Mouse (Mus musculus): ENCODE measurements at regions not wholly inside any gene's neighbourhood (a gene's known extent, or its start where the extent isn't known, plus 50 kb on each side); places are given as distances from the start of the nearest gene placed in this dataset.

DNA sequence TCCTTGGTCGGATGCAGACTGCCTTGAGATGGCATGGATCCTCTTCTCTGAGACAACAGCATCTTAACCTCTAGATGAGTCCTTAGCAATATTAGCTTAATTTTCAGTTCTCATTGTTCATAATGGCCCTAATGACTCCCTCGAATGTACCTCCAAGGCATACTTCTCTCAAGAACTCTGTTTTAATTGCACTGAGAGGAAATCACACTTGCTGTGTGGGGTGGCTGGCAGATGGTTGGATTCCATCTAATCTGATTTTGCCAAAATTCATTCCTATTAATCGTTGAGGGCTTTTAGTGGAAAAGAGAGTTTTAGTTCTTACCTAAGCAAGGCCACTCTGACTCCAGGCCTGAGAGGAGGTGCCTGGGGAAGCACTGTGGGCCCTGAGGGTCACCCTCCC is 158.3 kb upstream of the Spdye4c start:
- DNase-seq (ENCODE audit: low spot score): no peak

GRCm38 (mm10) chr2:128433553-128434081 is 157.4 kb upstream of the Spdye4c start:
- DNase-seq (ENCODE audit: low spot score): no peak

- no peak for DNase-seq (ENCODE audit: low spot score)
These were observed 156.6 kb upstream of the Spdye4c start for GRCm38 (mm10) chr2:128434200-128434977.

GRCm38 (mm10) chr2:128436378-128436777 is 154.6 kb upstream of the Spdye4c start:
- DNase-seq (ENCODE audit: low spot score): no peak

DNA sequence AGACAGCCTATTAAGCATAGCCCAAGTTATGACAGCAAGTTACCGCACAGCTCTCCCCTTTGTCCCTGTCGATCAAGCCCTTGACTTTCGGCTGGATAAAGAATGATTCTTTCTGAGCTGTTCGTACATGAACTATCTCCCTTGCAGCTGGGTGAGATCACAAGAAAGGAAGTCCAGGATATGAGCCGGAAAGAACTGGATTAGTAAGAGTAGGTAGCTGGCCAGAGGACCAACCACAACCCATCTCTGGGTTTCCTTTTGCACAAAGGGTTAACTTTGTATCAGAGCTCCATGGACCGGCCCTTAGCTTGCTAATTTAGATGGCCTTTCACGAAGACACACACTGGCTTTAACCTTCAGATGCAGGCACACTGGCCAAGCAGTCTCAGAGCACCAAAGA is 153.3 kb upstream of the Spdye4c start:
- no peak for DNase-seq (ENCODE audit: low spot score)

DNA sequence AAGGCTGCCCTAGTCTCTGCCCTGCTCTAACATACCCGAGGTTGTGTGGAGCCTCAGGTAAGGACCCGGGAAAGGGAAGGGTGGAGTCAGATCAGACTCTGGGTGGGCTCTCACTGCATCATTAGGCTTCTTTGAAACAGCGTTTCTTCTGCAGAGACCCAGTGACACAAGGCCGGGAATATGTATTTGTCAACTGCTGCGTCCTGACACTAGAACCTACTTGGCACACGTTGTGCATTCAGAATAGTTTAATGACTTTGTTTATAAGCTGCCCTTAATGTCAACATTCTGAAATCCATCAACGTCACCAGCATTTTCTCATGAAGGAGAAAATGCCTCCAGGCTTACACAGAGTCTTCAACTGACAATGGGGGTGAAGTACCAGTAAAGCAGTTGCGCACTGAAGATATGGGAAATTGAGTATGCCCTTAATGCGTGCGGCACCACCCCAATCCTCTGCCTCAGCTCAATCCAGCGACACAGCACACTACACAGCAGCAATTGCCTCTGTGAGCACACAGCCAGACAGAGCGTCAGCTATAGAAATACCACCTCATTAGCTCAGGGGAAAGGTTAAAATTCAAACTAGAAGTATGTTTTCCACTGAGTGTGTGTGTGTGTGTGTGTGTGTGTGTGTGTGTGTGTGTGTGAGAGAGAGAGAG is 152.7 kb upstream of the Spdye4c start:
- DNase-seq (ENCODE audit: low spot score): no peak

- DNase-seq (ENCODE audit: low spot score): no peak
These were observed 152.1 kb upstream of the Spdye4c start for GRCm38 (mm10) chr2:128438897-128439296.

GRCm38 (mm10) chr2:128444599-128445011 is 146.4 kb upstream of the Spdye4c start:
- DNase-seq (ENCODE audit: low spot score): no peak

DNA sequence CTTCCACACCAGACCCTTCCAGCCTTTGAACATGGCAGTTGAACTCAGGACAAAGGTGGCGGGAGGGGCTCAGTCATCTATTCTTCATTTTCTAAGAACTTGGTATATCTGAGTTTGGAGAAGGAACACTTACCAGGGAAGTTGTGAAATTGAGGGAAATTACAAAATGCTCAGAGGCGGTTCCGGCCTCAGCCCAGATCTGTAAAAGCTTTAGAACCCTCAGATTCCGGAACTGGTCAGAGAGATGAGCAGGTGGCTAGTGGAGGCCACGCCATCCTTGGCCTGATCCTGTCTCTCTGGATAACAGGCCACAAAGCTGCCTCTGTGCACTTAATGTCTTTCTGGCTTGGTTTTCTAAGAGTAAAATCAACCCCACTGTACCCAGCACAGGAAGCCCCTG is 145.6 kb upstream of the Spdye4c start:
- no peak for DNase-seq (ENCODE audit: low spot score)

- DNase-seq (ENCODE audit: low spot score): no peak
These were observed 141.7 kb upstream of the Spdye4c start for GRCm38 (mm10) chr2:128449294-128449693.

DNA sequence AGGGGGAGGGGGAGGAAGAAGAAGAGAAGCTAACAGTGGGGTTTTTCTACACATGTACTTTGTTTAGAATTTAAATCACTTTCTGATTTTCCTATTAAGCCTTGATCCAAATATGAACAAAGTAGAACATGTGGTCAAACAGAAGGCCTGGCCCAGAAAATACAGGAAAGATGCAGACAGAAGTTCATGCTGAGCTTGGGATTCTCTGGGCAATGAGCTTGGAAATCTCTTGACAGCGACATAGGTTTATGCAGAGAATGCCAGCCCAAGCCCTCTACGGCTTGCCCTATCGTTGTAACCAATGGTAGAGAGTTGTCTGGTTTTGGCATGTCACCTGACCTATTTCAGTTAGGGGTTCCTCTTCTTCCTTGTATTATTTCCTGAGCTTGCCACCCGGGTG is 141.0 kb upstream of the Spdye4c start:
- DNase-seq (ENCODE audit: low spot score): no peak

- DNase-seq (ENCODE audit: low spot score): no peak
These were observed 139.3 kb upstream of the Spdye4c start for GRCm38 (mm10) chr2:128451554-128452239.

- DNase-seq (ENCODE audit: low spot score): no peak
These were observed 138.4 kb upstream of the Spdye4c start for GRCm38 (mm10) chr2:128452582-128452981.

- no peak for DNase-seq (ENCODE audit: low spot score)
These were observed 136.5 kb upstream of the Spdye4c start for GRCm38 (mm10) chr2:128454509-128454908.

- DNase-seq (ENCODE audit: low spot score): no peak
These were observed 133.3 kb upstream of the Spdye4c start for GRCm38 (mm10) chr2:128457591-128458209.

- no peak for DNase-seq (ENCODE audit: low spot score)
These were observed 125.6 kb upstream of the Spdye4c start for GRCm38 (mm10) chr2:128465214-128465984.

DNA sequence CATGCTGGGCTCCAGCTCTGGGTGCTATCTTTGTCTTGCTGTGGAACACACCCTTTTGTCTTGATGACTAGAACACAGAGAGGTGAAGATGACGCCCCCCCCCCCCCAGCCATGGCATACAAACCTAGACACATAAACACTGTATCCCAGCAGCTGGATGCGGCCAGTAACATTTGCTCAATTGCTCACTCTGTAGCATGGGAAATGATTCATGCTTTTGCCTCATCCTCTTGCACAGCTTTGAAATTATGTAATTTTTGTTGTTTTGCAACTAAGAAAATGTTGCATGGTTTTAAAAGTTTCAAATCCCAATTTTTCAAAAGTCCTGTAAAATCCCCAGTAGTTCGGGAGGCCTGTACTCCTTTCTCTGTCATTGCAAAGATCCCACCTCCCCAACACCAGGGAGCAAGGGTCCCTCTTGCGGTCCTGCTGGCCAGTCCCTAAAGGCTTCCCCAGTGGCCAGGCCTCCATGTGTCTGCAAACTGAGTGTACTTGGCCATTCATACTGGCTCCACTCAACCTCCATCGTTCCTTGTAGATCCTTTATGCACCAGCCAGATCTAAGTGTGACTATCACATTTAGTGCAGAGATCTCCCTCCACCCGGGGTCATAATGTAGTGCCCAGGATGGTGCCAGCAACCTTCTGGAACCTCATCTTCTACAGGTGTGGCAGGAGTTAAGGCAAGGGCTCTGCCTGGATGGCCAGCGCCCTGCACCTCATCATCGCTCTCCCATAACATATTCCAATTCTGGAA is 123.3 kb upstream of the Spdye4c start:
- no peak for DNase-seq (ENCODE audit: low spot score)

DNA sequence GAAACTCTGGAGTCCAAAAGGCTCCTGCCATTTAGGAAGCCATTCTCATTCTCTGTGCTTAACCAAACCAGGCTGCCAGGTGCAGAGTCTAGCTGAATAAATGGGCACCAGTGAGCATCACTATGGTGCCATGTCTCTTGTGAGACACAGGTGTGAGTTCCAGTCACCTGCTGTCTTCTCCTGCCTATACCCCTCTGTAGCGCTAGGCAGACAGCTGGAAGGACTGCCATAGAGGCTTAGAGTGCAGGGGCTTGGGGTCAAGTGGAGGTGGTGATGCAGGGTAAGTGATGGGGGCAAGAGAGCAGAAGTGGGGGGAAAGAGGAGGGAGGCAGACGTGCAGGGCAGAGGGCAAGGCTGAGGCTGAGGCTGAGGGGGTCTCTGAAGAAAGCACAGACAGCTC is 122.7 kb upstream of the Spdye4c start:
- DNase-seq (ENCODE audit: low spot score): no peak

DNA sequence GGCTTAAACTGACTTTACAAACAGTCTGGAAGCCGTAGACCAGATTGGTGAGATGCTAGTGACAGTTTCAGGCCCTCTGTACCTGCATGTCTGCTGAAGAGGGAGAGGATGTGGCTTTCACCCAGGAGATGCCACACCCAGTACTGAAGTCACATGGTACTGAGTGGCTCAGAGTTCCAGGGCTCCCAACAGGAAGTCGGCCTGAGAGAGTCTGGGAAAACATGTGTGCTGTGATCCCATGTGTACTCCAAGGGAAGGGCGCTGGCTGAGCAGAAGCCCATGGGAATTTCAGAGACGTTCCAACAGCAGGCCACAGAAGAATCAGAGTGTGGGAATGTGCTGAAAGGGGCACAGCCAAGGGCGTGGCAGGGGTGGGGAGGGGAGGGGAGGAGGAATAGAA is 120.7 kb upstream of the Spdye4c start:
- DNase-seq (ENCODE audit: low spot score): no peak

DNA sequence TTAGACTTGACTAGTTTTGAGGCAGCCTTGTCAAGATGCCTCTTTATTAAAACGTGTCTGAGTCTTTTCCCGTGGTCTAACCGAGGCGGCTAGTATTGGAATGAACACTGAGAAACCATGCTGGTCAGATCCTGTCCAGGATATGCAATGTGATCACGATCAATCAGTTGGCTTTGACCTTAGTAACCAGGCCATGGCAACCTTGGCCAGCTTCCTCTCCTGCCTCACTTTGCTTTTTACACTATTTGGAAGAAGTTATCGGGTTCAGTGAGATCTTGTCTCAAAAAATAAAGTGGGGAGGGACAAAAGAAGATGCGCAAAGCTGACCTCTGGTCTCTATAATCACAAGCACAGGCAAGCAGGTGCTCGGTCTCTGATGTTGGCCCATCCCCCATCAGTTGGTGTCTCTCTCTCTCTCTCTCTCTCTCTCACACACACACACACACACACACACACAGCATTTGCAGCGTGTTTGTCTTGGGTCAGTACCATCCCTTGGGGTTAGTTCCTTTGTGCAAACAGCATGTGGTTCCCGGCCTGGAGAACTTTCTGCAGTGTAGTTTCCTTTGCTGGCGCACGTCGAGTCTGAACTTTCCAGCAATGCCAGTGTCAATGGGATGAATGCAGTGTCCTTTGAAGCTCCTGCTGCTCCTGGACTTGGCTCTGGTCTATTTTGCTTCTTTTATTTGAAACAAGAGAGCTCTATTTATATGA is 117.6 kb upstream of the Spdye4c start:
- no peak for DNase-seq (ENCODE audit: low spot score)
